Mouse (Mus musculus): Measurements from ENCODE around the gene Xk. TPM values are rescaled to one million over a fixed set of nuclear protein-coding genes. Genes with fewer than 3 reads are reported as not detected.
"Not testable (repeated sequence)": the region's sequence is repeated elsewhere in the genome, so short reads cannot be mapped to it uniquely, and the experiment has no call there.

Xk gene
- polyA plus RNA-seq, 1 experiment, result 1.6 TPM

GRCm38 (mm10) chrX:9271947-9272459 lies 553 bp upstream of the Xk start:
- no peak for TF ChIP-seq POLR2A (IDR thresholded peaks at IDR 0.05; ENCODE audit: control insufficient read depth, extremely low read depth, insufficient read depth, low read length, poor library complexity)
- TF ChIP-seq CTCF (IDR thresholded peaks at IDR 0.05; ENCODE audit: borderline replicate concordance, control insufficient read depth, extremely low read depth, insufficient read depth, low read length, poor library complexity), result no peak
- H3K27ac ChIP-seq (ENCODE audit: control insufficient read depth, insufficient read depth, low read length), result no peak overlapping the region
- no peaks in the 10 kb centered on the region for H3K27me3 ChIP-seq (ENCODE audit: control insufficient read depth, insufficient read depth, low read length)
- H3K36me3 ChIP-seq (ENCODE audit: control insufficient read depth, insufficient read depth, low read length), result no peaks in the 10 kb centered on the region
- DNase-seq, result no peak
- WGBS, result 7% methylated on average over 8 of the region's 8 CpGs
- H3K4me1 ChIP-seq (replicated peaks; ENCODE audit: control insufficient read depth, insufficient read depth, low read length), result 0 out of 2 replicates have a peak, but pooled peaks cover 4% of the 10 kb centered on the region
- H3K4me3 ChIP-seq (ENCODE audit: control insufficient read depth, insufficient read depth, low read length), result peak overlapping the region; percentile 91

GRCm38 (mm10) chrX:9273377-9274002 lies 934 bp downstream of the Xk start:
- H3K4me1 ChIP-seq (replicated peaks; ENCODE audit: control insufficient read depth, insufficient read depth, low read length), result 0 out of 2 replicates have a peak, but pooled peaks cover 4% of the 10 kb centered on the region
- no peak for DNase-seq
- no peak overlapping the region for H3K27ac ChIP-seq (ENCODE audit: control insufficient read depth, insufficient read depth, low read length)
- peak overlapping the region; percentile 91 for H3K4me3 ChIP-seq (ENCODE audit: control insufficient read depth, insufficient read depth, low read length)
- no peaks in the 10 kb centered on the region for H3K27me3 ChIP-seq (ENCODE audit: control insufficient read depth, insufficient read depth, low read length)
- no peaks in the 10 kb centered on the region for H3K36me3 ChIP-seq (ENCODE audit: control insufficient read depth, insufficient read depth, low read length)
- TF ChIP-seq CTCF (IDR thresholded peaks at IDR 0.05; ENCODE audit: borderline replicate concordance, control insufficient read depth, extremely low read depth, insufficient read depth, low read length, poor library complexity), result no peak
- TF ChIP-seq POLR2A (IDR thresholded peaks at IDR 0.05; ENCODE audit: control insufficient read depth, extremely low read depth, insufficient read depth, low read length, poor library complexity), result no peak
- WGBS, result 56% methylated on average over 12 of the region's 12 CpGs

- Histone ChIP-seq H3K27ac (ENCODE audit: control insufficient read depth, insufficient read depth, low read length) (no peak overlapping the region), H3K4me1 (replicated peaks; ENCODE audit: control insufficient read depth, insufficient read depth, low read length) (0 out of 2 replicates have a peak, but pooled peaks cover 4% of the 10 kb centered on the region), H3K4me3 (ENCODE audit: control insufficient read depth, insufficient read depth, low read length) (no peak overlapping the region), H3K36me3 (ENCODE audit: control insufficient read depth, insufficient read depth, low read length) (no peaks in the 10 kb centered on the region), H3K27me3 (ENCODE audit: control insufficient read depth, insufficient read depth, low read length) (no peaks in the 10 kb centered on the region)
- TF ChIP-seq POLR2A (IDR thresholded peaks at IDR 0.05; ENCODE audit: control insufficient read depth, extremely low read depth, insufficient read depth, low read length, poor library complexity) (no peak), CTCF (IDR thresholded peaks at IDR 0.05; ENCODE audit: borderline replicate concordance, control insufficient read depth, extremely low read depth, insufficient read depth, low read length, poor library complexity) (no peak)
- no peak for DNase-seq
- WGBS, result 77% methylated on average over 8 of the region's 8 CpGs
Measured at GRCm38 (mm10) chrX:9274321-9274720, 1.8 kb downstream of the Xk start.

GRCm38 (mm10) chrX:9283464-9283863 lies 10.9 kb downstream of the Xk start, which contains the start of gene H2al1m:
TSS of gene H2al1m (plus strand) at chrX:9283764.
- not testable (repeated sequence) for H3K36me3 ChIP-seq (ENCODE audit: control insufficient read depth, insufficient read depth, low read length); H3K27ac ChIP-seq (ENCODE audit: control insufficient read depth, insufficient read depth, low read length); H3K4me1 ChIP-seq (replicated peaks; ENCODE audit: control insufficient read depth, insufficient read depth, low read length); H3K27me3 ChIP-seq (ENCODE audit: control insufficient read depth, insufficient read depth, low read length); H3K4me3 ChIP-seq (ENCODE audit: control insufficient read depth, insufficient read depth, low read length); DNase-seq
- no CpG with 5 or more reads among the region's 1 CpGs for WGBS

- DNase-seq, result not testable (repeated sequence)
Measured at GRCm38 (mm10) chrX:9293140-9293829, 20.7 kb downstream of the Xk start.

GRCm38 (mm10) chrX:9298413-9298864 lies 25.9 kb downstream of the Xk start:
- 92% methylated on average over 5 of the region's 5 CpGs for WGBS

More at GRCm38 (mm10) chrX:9293140-9293829, 20.7 kb downstream of the Xk start:
- WGBS, result 99% methylated on average over 4 of the region's 4 CpGs
- H3K4me3 ChIP-seq (ENCODE audit: control insufficient read depth, insufficient read depth, low read length); H3K27me3 ChIP-seq (ENCODE audit: control insufficient read depth, insufficient read depth, low read length); H3K27ac ChIP-seq (ENCODE audit: control insufficient read depth, insufficient read depth, low read length); H3K4me1 ChIP-seq (replicated peaks; ENCODE audit: control insufficient read depth, insufficient read depth, low read length); H3K36me3 ChIP-seq (ENCODE audit: control insufficient read depth, insufficient read depth, low read length): not testable (repeated sequence)

More at GRCm38 (mm10) chrX:9298413-9298864, 25.9 kb downstream of the Xk start:
- no peak for DNase-seq
- TF ChIP-seq POLR2A (IDR thresholded peaks at IDR 0.05; ENCODE audit: control insufficient read depth, extremely low read depth, insufficient read depth, low read length, poor library complexity), result no peak
- TF ChIP-seq CTCF (IDR thresholded peaks at IDR 0.05; ENCODE audit: borderline replicate concordance, control insufficient read depth, extremely low read depth, insufficient read depth, low read length, poor library complexity), result no peak
- Histone ChIP-seq H3K27ac (ENCODE audit: control insufficient read depth, insufficient read depth, low read length) (no peak overlapping the region), H3K27me3 (ENCODE audit: control insufficient read depth, insufficient read depth, low read length) (no peaks in the 10 kb centered on the region), H3K4me3 (ENCODE audit: control insufficient read depth, insufficient read depth, low read length) (no peak overlapping the region), H3K4me1 (replicated peaks; ENCODE audit: control insufficient read depth, insufficient read depth, low read length) (no peaks in the 10 kb centered on the region), H3K36me3 (ENCODE audit: control insufficient read depth, insufficient read depth, low read length) (no peaks in the 10 kb centered on the region)
